Mouse (Mus musculus) lung, adult 2 months (tissue): ENCODE data around the gene Slc25a38.

Source experiments
- CTCF ChIP-seq: fragments of 200-500 bp; IDR thresholded peaks from 2 replicates; pipeline ENCODE4 v1.5.1; 2011; ENCODE audit warnings: mild to moderate bottlenecking, low read length, control low read depth; ENCODE audit not compliant: insufficient read depth
- POLR2A ChIP-seq: fragments of 200-500 bp; IDR thresholded peaks from 2 replicates; pipeline ENCODE4 v1.6.1; 2011; ENCODE audit warnings: low read depth, mild to moderate bottlenecking, control low read depth, low read length, borderline replicate concordance; ENCODE audit errors: extremely low read depth

DNA sequence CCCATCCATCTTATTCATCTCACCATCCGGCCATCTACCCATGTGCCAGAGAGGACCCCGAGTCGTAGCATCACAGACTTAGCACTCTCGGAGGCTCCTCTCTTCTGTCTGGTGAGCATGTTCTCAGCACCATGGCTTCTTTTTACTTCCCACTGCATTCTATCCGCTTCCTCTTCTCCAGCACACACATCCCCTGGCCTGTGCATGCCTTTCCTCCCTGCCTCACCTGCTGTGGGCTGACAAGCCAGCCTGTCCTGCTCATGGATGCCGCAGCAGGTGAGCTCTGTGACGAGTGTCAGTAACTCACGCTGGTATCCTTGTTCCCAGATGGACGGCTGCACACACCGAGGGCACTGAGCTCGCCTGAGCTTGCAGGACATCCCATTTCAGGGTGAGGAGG, 40.4 kb upstream of the Slc25a38 start, which contains the start of gene Cx3cr1:
- TF ChIP-seq CTCF, result no peak
- no peak for TF ChIP-seq POLR2A
